ENCODE assay signal across 20 mouse cellular contexts in genomic region chr16:8549506-8549905, GRCm38 (mm10). TPM values are rescaled to one million over a fixed set of nuclear protein-coding genes. Genes with fewer than 3 reads are reported as not detected.
DNase-seq lines count a peak whose midpoint lies in the region; ATAC-seq lines count a peak whose summit lies in the region.
"Had no signal": no experiment of that assay in that cellular context is flagged by ENCODE, and none has a peak within 500 bp of the region (broad histone marks: within the 10 kb centered on the region; RNA-seq: fewer than 3 reads in every experiment).

No protein-coding gene starts in this region.

- H3K4me1 ChIP-seq in forebrain, embryonic 11.5 days (replicated peaks; ENCODE audit: control insufficient read depth, insufficient read depth, low read length) = no peaks in the 10 kb centered on the region
- peaks cover 9% of the 10 kb centered on the region for H3K4me1 ChIP-seq in forebrain, embryonic 10.5 days
- peaks cover 12% of the 10 kb centered on the region for H3K4me1 ChIP-seq in liver, embryonic 12.5 days
- no peaks in the 10 kb centered on the region for H3K4me1 ChIP-seq in hindbrain, embryonic 14.5 days (replicated peaks; ENCODE audit: control insufficient read depth, insufficient read depth, low read length)
- H3K4me1 ChIP-seq: forebrain, embryonic 15.5 days; hindbrain, embryonic 12.5 days had no signal

- H3K27me3 ChIP-seq in forebrain, embryonic 11.5 days (ENCODE audit: control insufficient read depth, insufficient read depth, low read length) = no peaks in the 10 kb centered on the region
- no peaks in the 10 kb centered on the region for H3K27me3 ChIP-seq in forebrain, embryonic 10.5 days (ENCODE audit: poor library complexity, severe bottlenecking)
- H3K27me3 ChIP-seq in liver, embryonic 12.5 days (replicated peaks) = no peaks in the 10 kb centered on the region
- no peaks in the 10 kb centered on the region for H3K27me3 ChIP-seq in hindbrain, embryonic 14.5 days (ENCODE audit: control insufficient read depth, insufficient read depth, low read length)
- H3K27me3 ChIP-seq: forebrain, embryonic 15.5 days; hindbrain, embryonic 12.5 days had no signal

- peak; percentile 45 for DNase-seq in forebrain, embryonic 11.5 days (ENCODE audit: low spot score)
- no peak for DNase-seq in forebrain, embryonic 10.5 days (ENCODE audit: extremely low spot score, low spot score)
- DNase-seq in testis, postnatal 14 days (ENCODE audit: low spot score) = peak; percentile 29
- no peak for DNase-seq in testis, postnatal 10 days (ENCODE audit: low spot score)
- DNase-seq in kidney, postnatal 4 days = no peak
- DNase-seq in hindbrain, embryonic 14.5 days (ENCODE audit: low spot score) = no peak
- DNase-seq: adrenal gland, postnatal 36 days; cerebellum, adult 18-20 months; cerebellum, postnatal 14 days; gastrocnemius, postnatal 10 days; kidney, adult 9 months; kidney, postnatal 14 days; thymus, postnatal 36 days had no signal

- WGBS in forebrain, embryonic 11.5 days = 69% methylated on average over 9 of the region's 9 CpGs
- WGBS in forebrain, embryonic 10.5 days = 75% methylated on average over 9 of the region's 9 CpGs
- WGBS in liver, embryonic 12.5 days (ENCODE audit: insufficient replicate concordance) = 50% methylated on average over 9 of the region's 9 CpGs
- WGBS in hindbrain, embryonic 14.5 days = 67% methylated on average over 9 of the region's 9 CpGs

- H3K9me3 ChIP-seq in forebrain, embryonic 11.5 days (ENCODE audit: control insufficient read depth, low read length) = no peaks in the 10 kb centered on the region
- no peaks in the 10 kb centered on the region; the same call in 1 of the 2 replicates for H3K9me3 ChIP-seq in forebrain, embryonic 10.5 days
- no peaks in the 10 kb centered on the region for H3K9me3 ChIP-seq in liver, embryonic 12.5 days (replicated peaks)
- no peaks in the 10 kb centered on the region for H3K9me3 ChIP-seq in hindbrain, embryonic 14.5 days (ENCODE audit: control insufficient read depth, low read length)
- H3K9me3 ChIP-seq: forebrain, embryonic 15.5 days; hindbrain, embryonic 12.5 days had no signal

- no peak overlapping the region for H3K4me2 ChIP-seq in forebrain, embryonic 11.5 days (ENCODE audit: low read depth, low read length, severe bottlenecking)
- H3K4me2 ChIP-seq in liver, embryonic 12.5 days = peak overlapping the region; percentile 12; the same call in 1 of the 2 replicates
- no peak overlapping the region for H3K4me2 ChIP-seq in hindbrain, embryonic 14.5 days (replicated peaks)
- H3K4me2 ChIP-seq: forebrain, embryonic 15.5 days; hindbrain, embryonic 12.5 days had no signal

- H3K9ac ChIP-seq in forebrain, embryonic 11.5 days (ENCODE audit: low read length) = no peak overlapping the region
- H3K9ac ChIP-seq in liver, embryonic 12.5 days = no peak overlapping the region
- no peak overlapping the region for H3K9ac ChIP-seq in hindbrain, embryonic 14.5 days
- H3K9ac ChIP-seq: forebrain, embryonic 15.5 days; hindbrain, embryonic 12.5 days had no signal

- no peak overlapping the region for H3K27ac ChIP-seq in forebrain, embryonic 11.5 days (ENCODE audit: low read depth, low read length)
- H3K27ac ChIP-seq in forebrain, embryonic 10.5 days = no peak overlapping the region
- H3K27ac ChIP-seq in liver, embryonic 12.5 days = no peak overlapping the region
- H3K27ac ChIP-seq in hindbrain, embryonic 14.5 days = no peak overlapping the region
- H3K27ac ChIP-seq: forebrain, embryonic 15.5 days; hindbrain, embryonic 12.5 days; layer of hippocampus, adult 2 months; macrophage had no signal

- ATAC-seq in forebrain, embryonic 11.5 days (replicated peaks; ENCODE audit: low FRiP score) = no peak
- peak; percentile 77 for ATAC-seq in liver, embryonic 12.5 days
- no peak for ATAC-seq in hindbrain, embryonic 14.5 days (ENCODE audit: low FRiP score)
- ATAC-seq: forebrain, embryonic 15.5 days; inflammation-experienced regulatory T-cells, adult 6 months; lung, postnatal 0 days had no signal

- H3K36me3 ChIP-seq in forebrain, embryonic 11.5 days (ENCODE audit: control insufficient read depth, insufficient read depth, low read length) = no peaks in the 10 kb centered on the region
- H3K36me3 ChIP-seq in forebrain, embryonic 10.5 days (replicated peaks) = no peaks in the 10 kb centered on the region
- peaks cover 7% of the 10 kb centered on the region; the same call in 1 of the 2 replicates for H3K36me3 ChIP-seq in liver, embryonic 12.5 days
- H3K36me3 ChIP-seq in hindbrain, embryonic 14.5 days (replicated peaks; ENCODE audit: control insufficient read depth, insufficient read depth) = no peaks in the 10 kb centered on the region; the same call in 1 of the 2 replicates
- H3K36me3 ChIP-seq: forebrain, embryonic 15.5 days had no signal

- H3K4me3 ChIP-seq in forebrain, embryonic 11.5 days (ENCODE audit: low read depth, low read length) = no peak overlapping the region
- no peak overlapping the region for H3K4me3 ChIP-seq in forebrain, embryonic 10.5 days
- H3K4me3 ChIP-seq in liver, embryonic 12.5 days = no peak overlapping the region
- H3K4me3 ChIP-seq in hindbrain, embryonic 14.5 days (replicated peaks; ENCODE audit: low read length) = no peak overlapping the region
- H3K4me3 ChIP-seq: forebrain, embryonic 15.5 days; hindbrain, embryonic 12.5 days; layer of hippocampus, adult 2 months had no signal

RNA-seq across cellular contexts. Expression of gene Abat, which starts 36.3 kb away (rescaled TPM):
- polyA plus RNA-seq in forebrain, embryonic 11.5 days (2014; fragmentation: Nextera tagmentation; extraction: Ambion mirVana) = 22.2 and 22.7 TPM in 2 replicates
- 16.2 and 16.8 TPM in 2 replicates for polyA plus RNA-seq in forebrain, embryonic 10.5 days (2016; fragmentation: Nextera tagmentation; extraction: Ambion mirVana)
- 19.6 and 20.1 TPM in 2 replicates for polyA plus RNA-seq in liver, embryonic 12.5 days (2016; fragmentation: Nextera tagmentation; extraction: Ambion mirVana)
- 69.5 and 74.3 TPM in 2 replicates for polyA plus RNA-seq in hindbrain, embryonic 14.5 days (2014; fragmentation: Nextera tagmentation; extraction: Ambion mirVana)
- polyA plus RNA-seq: macrophage had no signal

Comparison
In these comparisons a context has a peak if more than half of its experiments do, and no peak if none do; other contexts are left out.
1. DNase-seq: peak in forebrain, embryonic 11.5 days (single experiment) and testis, postnatal 14 days (single experiment); none in forebrain, embryonic 10.5 days (single experiment), testis, postnatal 10 days (single experiment), kidney, postnatal 4 days (0 of 2) and hindbrain, embryonic 14.5 days (single experiment).